Mouse (Mus musculus) olfactory bulb, adult 2 months (tissue): Measurements from ENCODE around the gene Ncoa7.

Experiments used
- CTCF ChIP-seq: fragments of 200-500 bp; IDR thresholded peaks from 2 replicates; pipeline ENCODE4 v1.5.1; 2012; ENCODE audit warnings: low read depth, mild to moderate bottlenecking, low read length, moderate library complexity; ENCODE audit not compliant: insufficient read depth
- POLR2A ChIP-seq: fragments of 200-500 bp; IDR thresholded peaks from 2 replicates; pipeline ENCODE4 v1.6.1; 2012; ENCODE audit warnings: mild to moderate bottlenecking, low read depth, low read length, moderate library complexity; ENCODE audit not compliant: insufficient read depth

- TF ChIP-seq CTCF (no peak), POLR2A (no peak)
Measured at GRCm38 (mm10) chr10:30733148-30733785, 69.9 kb downstream of the Ncoa7 start.
